Mouse (Mus musculus): ENCODE results near the gene Grik2. TPM values are rescaled to one million over a fixed set of nuclear protein-coding genes. Genes with fewer than 3 reads are reported as not detected.
"Not testable (repeated sequence)": the region's sequence is repeated elsewhere in the genome, so short reads cannot be mapped to it uniquely, and the experiment has no call there.

The Grik2 gene
- polyA plus RNA-seq, 1 experiment from 2014 or later = 1.3 TPM

DNA sequence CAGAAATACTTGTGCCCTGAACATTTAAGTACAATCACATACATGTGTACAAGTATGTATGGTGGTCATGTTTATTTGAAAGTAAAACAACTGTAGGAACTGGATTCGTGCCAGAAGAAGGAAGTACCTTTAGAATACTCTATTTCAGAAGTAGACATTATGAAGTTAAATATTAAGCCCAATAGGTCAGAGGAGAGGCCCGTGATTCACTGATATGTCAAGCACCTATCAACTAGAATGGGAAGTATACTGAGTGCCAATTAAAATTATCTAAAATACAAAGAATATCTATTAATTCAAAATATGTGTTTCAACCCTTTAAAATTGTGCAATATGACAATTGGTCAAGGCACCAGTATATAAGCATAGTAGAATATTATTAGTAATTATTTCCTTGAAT lies 355.7 kb downstream of the Grik2 start:
- Histone ChIP-seq H3K4me3 (ENCODE audit: low read depth, low read length) (no peak overlapping the region), H3K4me2 (replicated peaks; ENCODE audit: low read depth) (no peak overlapping the region), H3K9me3 (ENCODE audit: control insufficient read depth, low read length) (no peaks in the 10 kb centered on the region), H3K27ac (replicated peaks) (no peak overlapping the region), H3K27me3 (ENCODE audit: control insufficient read depth, insufficient read depth, low read length) (no peaks in the 10 kb centered on the region), H3K36me3 (ENCODE audit: control insufficient read depth, insufficient read depth, low read length) (no peaks in the 10 kb centered on the region), H3K9ac (ENCODE audit: low read length) (no peak overlapping the region), H3K4me1 (replicated peaks; ENCODE audit: control insufficient read depth, insufficient read depth) (no peaks in the 10 kb centered on the region)
- no peak for ATAC-seq (ENCODE audit: low FRiP score, low TSS enrichment)
- WGBS = 57% methylated on average over 2 of the region's 2 CpGs
- TF ChIP-seq EP300 (optimal IDR thresholded peaks at IDR 0.05) = no peak
- no peak for TF ChIP-seq CTCF (IDR thresholded peaks at IDR 0.05; ENCODE audit: low read depth)
- no peak for DNase-seq (ENCODE audit: low spot score)

DNA sequence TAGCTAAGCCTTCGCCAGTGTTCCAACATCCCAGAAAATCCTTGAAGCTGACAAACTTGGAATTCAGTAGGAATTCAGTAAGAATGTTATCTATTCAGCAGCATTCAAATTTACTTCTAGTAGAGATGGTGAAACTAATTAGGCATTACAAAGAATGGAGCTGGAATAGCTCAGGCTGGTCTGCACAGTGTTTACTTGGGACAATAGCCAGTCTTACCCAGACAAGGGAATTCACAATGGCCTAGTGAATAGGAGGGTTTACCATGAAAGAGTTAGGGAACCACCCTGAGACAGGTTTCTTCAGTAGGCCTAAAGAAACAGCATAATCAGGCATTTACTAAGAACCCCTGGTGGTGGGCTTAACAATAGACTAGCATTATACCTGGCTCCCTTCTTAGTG lies 371.4 kb downstream of the Grik2 start:
- H3K27me3 ChIP-seq (ENCODE audit: control insufficient read depth, insufficient read depth, low read length); H3K9me3 ChIP-seq (ENCODE audit: control insufficient read depth, low read length); H3K27ac ChIP-seq (replicated peaks); H3K4me2 ChIP-seq (replicated peaks; ENCODE audit: low read depth); H3K36me3 ChIP-seq (ENCODE audit: control insufficient read depth, insufficient read depth, low read length); H3K4me3 ChIP-seq (ENCODE audit: low read depth, low read length); ATAC-seq (ENCODE audit: low FRiP score, low TSS enrichment); H3K9ac ChIP-seq (ENCODE audit: low read length); DNase-seq (ENCODE audit: low spot score); H3K4me1 ChIP-seq (replicated peaks; ENCODE audit: control insufficient read depth, insufficient read depth): not testable (repeated sequence)
- WGBS = 80% methylated on average over 1 of the region's 1 CpGs

DNA sequence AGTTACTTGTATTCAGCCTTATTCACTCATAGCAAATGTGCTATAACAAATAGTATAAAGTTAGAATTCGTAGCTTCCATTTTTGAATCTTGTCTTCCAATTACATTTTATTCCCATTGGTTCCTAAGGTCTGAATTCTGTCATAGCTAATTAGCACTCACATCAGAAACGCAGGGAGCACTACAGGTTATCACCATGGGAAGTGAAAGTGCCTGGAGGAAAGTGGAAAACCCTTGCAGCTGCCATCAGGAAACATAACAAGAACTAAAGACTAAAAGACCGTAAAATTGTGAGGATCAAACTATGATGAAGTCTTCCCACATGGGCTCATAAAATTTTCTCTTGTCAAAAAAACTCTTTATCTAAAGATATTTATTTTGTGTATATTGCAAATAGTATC lies 405.6 kb downstream of the Grik2 start:
- DNase-seq (ENCODE audit: low spot score) = no peak
- Histone ChIP-seq H3K9me3 (ENCODE audit: control insufficient read depth, low read length) (no peaks in the 10 kb centered on the region), H3K27ac (replicated peaks) (no peak overlapping the region), H3K4me3 (ENCODE audit: low read depth, low read length) (no peak overlapping the region), H3K27me3 (ENCODE audit: control insufficient read depth, insufficient read depth, low read length) (no peaks in the 10 kb centered on the region), H3K4me1 (replicated peaks; ENCODE audit: control insufficient read depth, insufficient read depth) (no peaks in the 10 kb centered on the region), H3K36me3 (ENCODE audit: control insufficient read depth, insufficient read depth, low read length) (no peaks in the 10 kb centered on the region), H3K9ac (ENCODE audit: low read length) (no peak overlapping the region), H3K4me2 (replicated peaks; ENCODE audit: low read depth) (no peak overlapping the region)
- ATAC-seq (ENCODE audit: low FRiP score, low TSS enrichment) = no peak
- WGBS = 70% methylated on average over 3 of the region's 3 CpGs
- no peak for TF ChIP-seq EP300 (optimal IDR thresholded peaks at IDR 0.05)
- TF ChIP-seq CTCF (IDR thresholded peaks at IDR 0.05; ENCODE audit: low read depth) = no peak

DNA sequence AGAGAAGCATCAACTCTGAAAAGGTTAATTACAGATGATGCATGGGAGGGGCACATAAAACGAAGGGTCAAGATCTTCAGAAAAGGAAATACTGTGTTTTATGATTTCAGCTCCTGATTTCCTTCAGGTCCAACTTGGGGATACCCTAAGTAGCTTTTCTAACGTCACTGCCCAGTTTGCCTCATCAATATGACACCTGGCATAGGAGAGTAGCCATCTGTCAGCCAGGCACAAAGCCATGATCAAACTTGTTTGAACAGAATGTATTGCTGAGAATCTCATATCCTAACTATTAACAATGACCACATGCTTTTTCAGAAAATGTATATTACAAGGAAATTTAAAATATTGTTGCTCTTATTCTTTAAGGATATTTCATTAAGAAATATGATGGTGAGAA lies 406.7 kb downstream of the Grik2 start:
- Histone ChIP-seq H3K27ac (replicated peaks) (no peak overlapping the region), H3K9ac (ENCODE audit: low read length) (no peak overlapping the region), H3K27me3 (ENCODE audit: control insufficient read depth, insufficient read depth, low read length) (no peaks in the 10 kb centered on the region), H3K4me2 (replicated peaks; ENCODE audit: low read depth) (no peak overlapping the region), H3K36me3 (ENCODE audit: control insufficient read depth, insufficient read depth, low read length) (no peaks in the 10 kb centered on the region), H3K4me1 (replicated peaks; ENCODE audit: control insufficient read depth, insufficient read depth) (no peaks in the 10 kb centered on the region), H3K4me3 (ENCODE audit: low read depth, low read length) (no peak overlapping the region), H3K9me3 (ENCODE audit: control insufficient read depth, low read length) (no peaks in the 10 kb centered on the region)
- no peak for ATAC-seq (ENCODE audit: low FRiP score, low TSS enrichment)
- no peak for TF ChIP-seq EP300 (optimal IDR thresholded peaks at IDR 0.05)
- TF ChIP-seq CTCF (IDR thresholded peaks at IDR 0.05; ENCODE audit: low read depth) = no peak
- WGBS = 57% methylated on average over 2 of the region's 2 CpGs
- no peak for DNase-seq (ENCODE audit: low spot score)

DNA sequence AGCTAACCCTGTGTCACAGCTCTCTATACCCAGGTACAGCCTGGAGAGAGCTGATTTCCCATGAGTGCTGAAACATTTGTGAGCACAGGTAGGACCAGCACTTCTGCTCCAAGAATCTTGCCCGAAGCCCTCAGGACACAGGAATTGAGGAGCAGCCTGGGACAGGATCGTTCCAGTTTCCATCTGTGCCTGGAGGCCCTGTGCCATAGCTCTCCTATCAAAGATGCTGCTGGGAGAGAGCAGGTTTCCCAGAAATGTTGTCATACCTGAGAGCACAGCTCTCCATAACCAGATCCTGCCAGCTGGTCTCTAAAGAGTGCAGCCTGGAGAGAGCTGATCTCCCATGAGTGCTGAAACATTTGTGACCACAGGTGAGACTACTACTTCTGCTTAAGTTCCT lies 420.0 kb downstream of the Grik2 start:
- 90% methylated on average over 2 of the region's 2 CpGs for WGBS
- ATAC-seq (ENCODE audit: low FRiP score, low TSS enrichment) (no peak), DNase-seq (ENCODE audit: low spot score) (no peak)
- no peak overlapping the region for H3K27ac ChIP-seq (replicated peaks)
- H3K36me3 ChIP-seq (ENCODE audit: control insufficient read depth, insufficient read depth, low read length) = no peaks in the 10 kb centered on the region
- TF ChIP-seq EP300 (optimal IDR thresholded peaks at IDR 0.05) (no peak), CTCF (IDR thresholded peaks at IDR 0.05; ENCODE audit: low read depth) (no peak)
- no peaks in the 10 kb centered on the region for H3K4me1 ChIP-seq (replicated peaks; ENCODE audit: control insufficient read depth, insufficient read depth)
- H3K4me2 ChIP-seq (replicated peaks; ENCODE audit: low read depth) = no peak overlapping the region
- H3K27me3 ChIP-seq (ENCODE audit: control insufficient read depth, insufficient read depth, low read length) = no peaks in the 10 kb centered on the region
- no peak overlapping the region for H3K4me3 ChIP-seq (ENCODE audit: low read depth, low read length)
- no peak overlapping the region for H3K9ac ChIP-seq (ENCODE audit: low read length)
- no peaks in the 10 kb centered on the region for H3K9me3 ChIP-seq (ENCODE audit: control insufficient read depth, low read length)

DNA sequence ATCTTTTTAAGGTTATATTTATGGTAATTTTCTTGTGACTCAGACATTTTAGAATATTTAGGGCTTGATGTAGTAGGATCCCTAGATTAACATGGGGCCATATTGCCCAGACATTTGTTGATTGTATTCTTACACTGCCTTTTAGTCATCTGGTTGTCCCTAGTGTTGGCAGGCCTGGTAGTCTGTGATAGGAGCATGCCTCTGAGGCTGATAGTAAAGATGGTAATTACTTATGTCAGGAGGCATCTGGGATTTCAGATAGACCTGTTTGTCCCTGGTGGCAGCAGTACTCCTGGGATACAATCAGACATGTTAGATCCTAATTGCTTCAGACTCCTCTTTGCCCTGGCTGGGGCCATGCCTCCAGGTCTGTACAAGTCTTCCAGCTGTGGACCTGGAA lies 423.3 kb downstream of the Grik2 start:
- H3K9ac ChIP-seq (ENCODE audit: low read length) = no peak overlapping the region
- TF ChIP-seq EP300 (optimal IDR thresholded peaks at IDR 0.05) = no peak
- TF ChIP-seq CTCF (IDR thresholded peaks at IDR 0.05; ENCODE audit: low read depth) = no peak
- no peaks in the 10 kb centered on the region for H3K4me1 ChIP-seq (replicated peaks; ENCODE audit: control insufficient read depth, insufficient read depth)
- no peak overlapping the region for H3K27ac ChIP-seq (replicated peaks)
- H3K36me3 ChIP-seq (ENCODE audit: control insufficient read depth, insufficient read depth, low read length) = no peaks in the 10 kb centered on the region
- DNase-seq (ENCODE audit: low spot score) (no peak), ATAC-seq (ENCODE audit: low FRiP score, low TSS enrichment) (no peak)
- no peaks in the 10 kb centered on the region for H3K9me3 ChIP-seq (ENCODE audit: control insufficient read depth, low read length)
- no peaks in the 10 kb centered on the region for H3K27me3 ChIP-seq (ENCODE audit: control insufficient read depth, insufficient read depth, low read length)
- no peak overlapping the region for H3K4me2 ChIP-seq (replicated peaks; ENCODE audit: low read depth)
- no peak overlapping the region for H3K4me3 ChIP-seq (ENCODE audit: low read depth, low read length)
